Mouse (Mus musculus) CH12.LX (cell line): ENCODE results near the gene Prss42. TPM values are rescaled to one million over a fixed set of nuclear protein-coding genes. Genes with fewer than 3 reads are reported as not detected.

Experiments
- DNase-seq: peaks from one replicate; pipeline ENCODE4 v3.0.0-alpha.2; 2013; ENCODE audit errors: extremely low read depth
- H3K27ac ChIP-seq: 2 replicates; pipeline ENCODE4 v1.5.1; 2012; ENCODE audit warnings: low read depth, mild to moderate bottlenecking, control low read depth, moderate library complexity; ENCODE audit not compliant: insufficient read depth
- H3K27me3 ChIP-seq: replicated peaks from 2 replicates; pipeline ENCODE3; 2012; ENCODE audit warnings: inconsistent platforms
- H3K36me3 ChIP-seq, 2 experiments: replicated peaks in 1 of 2; 2 replicates each; pipeline versions ENCODE3 to v1.6.1; 2012; ENCODE audit warnings: inconsistent platforms in 1 of 2, low read length in 1 of 2, mild to moderate bottlenecking in 1 of 2, mixed read lengths in 1 of 2, moderate library complexity in 1 of 2; ENCODE audit not compliant: control insufficient read depth in 1 of 2, insufficient read depth in 1 of 2
- H3K4me1 ChIP-seq, 2 experiments: 2 replicates each; pipeline ENCODE4 v1.6.1; 2012; ENCODE audit warnings: inconsistent platforms in 1 of 2, moderate library complexity in 1 of 2; ENCODE audit not compliant: insufficient read depth in 2 of 2, control insufficient read depth in 1 of 2
- H3K4me2 ChIP-seq: 2 replicates; pipeline ENCODE4 v1.6.1; 2012; ENCODE audit warnings: low read depth, mild to moderate bottlenecking, control low read depth; ENCODE audit not compliant: poor library complexity, insufficient read depth, severe bottlenecking
- H3K4me3 ChIP-seq, 3 experiments: fragments of 150-350 bp in 1 of 3; sonication (generic) in 1 of 3; replicated peaks in 1 of 3; 2 replicates each; pipeline versions ENCODE3 to v1.5.1; 2011 to 2012; ENCODE audit warnings: low read depth in 2 of 3, low read length in 2 of 3, mild to moderate bottlenecking in 2 of 3, moderate library complexity in 2 of 3, control low read depth in 1 of 3, improper control_type of control experiment in 1 of 3, inconsistent platforms in 1 of 3, mixed read lengths in 1 of 3; ENCODE audit not compliant: poor library complexity in 1 of 3
- H3K79me2 ChIP-seq: replicated peaks from 2 replicates; pipeline ENCODE4 v1.6.1; 2012; ENCODE audit warnings: mild to moderate bottlenecking, moderate library complexity; ENCODE audit not compliant: control insufficient read depth, poor library complexity, insufficient read depth, severe bottlenecking; ENCODE audit errors: extremely low read depth
- H3K9ac ChIP-seq: 2 replicates; pipeline ENCODE4 v1.6.1; 2012; ENCODE audit warnings: low read depth, mild to moderate bottlenecking, control low read depth, moderate library complexity; ENCODE audit not compliant: insufficient read depth
- H3K9me3 ChIP-seq: replicated peaks from 2 replicates; pipeline ENCODE3; 2012; ENCODE audit warnings: low read length, inconsistent platforms, mixed read lengths
- BHLHE40 ChIP-seq: IDR thresholded peaks from 2 replicates; pipeline ENCODE4 v1.6.1; 2011; ENCODE audit warnings: mild to moderate bottlenecking, low read depth, low read length, improper control_type of control experiment
- CHD1 ChIP-seq: IDR thresholded peaks from 2 replicates; pipeline ENCODE4 v1.6.1; 2012; ENCODE audit warnings: low read depth, low read length, improper control_type of control experiment, inconsistent platforms
- CHD2 ChIP-seq: IDR thresholded peaks from 2 replicates; pipeline ENCODE4 v1.6.1; 2011; ENCODE audit warnings: low read length, improper control_type of control experiment
- CTCF ChIP-seq, 2 experiments: IDR thresholded peaks in 1 of 2; conservative IDR thresholded peaks in 1 of 2; 2 replicates each; pipeline ENCODE4 v1.5.1; 2011 to 2012; ENCODE audit warnings: low read depth in 2 of 2, low read length in 2 of 2, improper control_type of control experiment in 1 of 2, inconsistent platforms in 1 of 2, mild to moderate bottlenecking in 1 of 2, moderate library complexity in 1 of 2
- E2F4 ChIP-seq: IDR thresholded peaks from 2 replicates; pipeline ENCODE4 v1.6.1; 2011; ENCODE audit warnings: low read depth, low read length, improper control_type of control experiment; ENCODE audit not compliant: insufficient replicate concordance
- ELF1 ChIP-seq: IDR thresholded peaks from 2 replicates; pipeline ENCODE4 v1.6.1; 2014; ENCODE audit warnings: low read depth, mild to moderate bottlenecking, inconsistent platforms, low read length, improper control_type of control experiment
- EP300 ChIP-seq: IDR thresholded peaks from 2 replicates; pipeline ENCODE4 v1.6.1; 2011; ENCODE audit warnings: low read length, improper control_type of control experiment
- ETS1 ChIP-seq: conservative IDR thresholded peaks from 2 replicates; pipeline ENCODE4 v1.6.1; 2012; ENCODE audit warnings: low read depth, mild to moderate bottlenecking, inconsistent platforms, low read length, improper control_type of control experiment, moderate library complexity
- GABPA ChIP-seq: IDR thresholded peaks from 2 replicates; pipeline ENCODE4 v1.6.1; 2012; ENCODE audit warnings: low read depth, low read length, improper control_type of control experiment, inconsistent platforms; ENCODE audit not compliant: insufficient replicate concordance
- HCFC1 ChIP-seq: IDR thresholded peaks from 2 replicates; pipeline ENCODE4 v1.6.1; 2012; ENCODE audit warnings: low read depth, mild to moderate bottlenecking, inconsistent platforms, low read length, improper control_type of control experiment
- IRF4 ChIP-seq: IDR thresholded peaks from 2 replicates; pipeline ENCODE4 v1.6.1; 2014; ENCODE audit warnings: low read depth, mild to moderate bottlenecking, inconsistent platforms, low read length, improper control_type of control experiment
- JUN ChIP-seq: IDR thresholded peaks from 2 replicates; pipeline ENCODE4 v1.6.1; 2011; ENCODE audit warnings: low read depth, mild to moderate bottlenecking, low read length, improper control_type of control experiment, moderate library complexity; ENCODE audit not compliant: insufficient read depth
- JUND ChIP-seq: conservative IDR thresholded peaks from 2 replicates; pipeline ENCODE4 v1.6.1; 2011; ENCODE audit warnings: low read depth, low read length, improper control_type of control experiment
- KAT2A ChIP-seq: IDR thresholded peaks from 2 replicates; pipeline ENCODE4 v1.6.1; 2012; ENCODE audit warnings: low read length, improper control_type of control experiment, inconsistent platforms; ENCODE audit not compliant: insufficient replicate concordance
- MAFK ChIP-seq: IDR thresholded peaks from 2 replicates; pipeline ENCODE4 v1.6.1; 2011; ENCODE audit warnings: low read length, improper control_type of control experiment; ENCODE audit not compliant: insufficient replicate concordance
- MAX ChIP-seq: IDR thresholded peaks from 2 replicates; pipeline ENCODE4 v1.6.1; 2011; ENCODE audit warnings: low read length, improper control_type of control experiment
- MAZ ChIP-seq: IDR thresholded peaks from 2 replicates; pipeline ENCODE4 v1.6.1; 2012; ENCODE audit warnings: low read depth, mild to moderate bottlenecking, inconsistent platforms, low read length, improper control_type of control experiment, moderate library complexity
- MEF2A ChIP-seq: IDR thresholded peaks from 2 replicates; pipeline ENCODE4 v1.6.1; 2014; ENCODE audit warnings: low read depth, mild to moderate bottlenecking, inconsistent platforms, low read length, improper control_type of control experiment, borderline replicate concordance
- MXI1 ChIP-seq: IDR thresholded peaks from 2 replicates; pipeline ENCODE4 v1.6.1; 2011; ENCODE audit warnings: mild to moderate bottlenecking, low read depth, low read length, improper control_type of control experiment
- MYC ChIP-seq: IDR thresholded peaks from 2 replicates; pipeline ENCODE4 v1.6.1; 2011; ENCODE audit warnings: low read depth, mild to moderate bottlenecking, improper control_type of control experiment, low read length
- NELFE ChIP-seq: IDR thresholded peaks from 2 replicates; pipeline ENCODE4 v1.6.1; 2011; ENCODE audit warnings: low read depth, low read length, improper control_type of control experiment
- NRF1 ChIP-seq: IDR thresholded peaks from 2 replicates; pipeline ENCODE4 v1.6.1; 2014; ENCODE audit warnings: low read depth, mild to moderate bottlenecking, inconsistent platforms, low read length, improper control_type of control experiment, moderate library complexity
- PAX5 ChIP-seq: IDR thresholded peaks from 2 replicates; pipeline ENCODE4 v1.6.1; 2012; ENCODE audit warnings: low read length, inconsistent platforms, mixed read lengths
- POLR2A ChIP-seq: IDR thresholded peaks from 2 replicates; pipeline ENCODE4 v1.6.1; 2011; ENCODE audit warnings: low read depth, mild to moderate bottlenecking, improper control_type of control experiment, low read length
- POLR2AphosphoS2 ChIP-seq: IDR thresholded peaks from 2 replicates; pipeline ENCODE4 v1.6.1; 2011; ENCODE audit warnings: low read depth, low read length, improper control_type of control experiment
- RAD21 ChIP-seq: IDR thresholded peaks from 2 replicates; pipeline ENCODE4 v1.6.1; 2011; ENCODE audit warnings: low read depth, mild to moderate bottlenecking, low read length, improper control_type of control experiment, moderate library complexity
- RCOR1 ChIP-seq: conservative IDR thresholded peaks from 2 replicates; pipeline ENCODE4 v1.6.1; 2012; ENCODE audit warnings: low read depth, mild to moderate bottlenecking, inconsistent platforms, low read length, improper control_type of control experiment
- SIN3A ChIP-seq: IDR thresholded peaks from 2 replicates; pipeline ENCODE4 v1.6.1; 2012; ENCODE audit warnings: low read length, improper control_type of control experiment, inconsistent platforms
- SMC3 ChIP-seq: IDR thresholded peaks from 2 replicates; pipeline ENCODE4 v1.6.1; 2011; ENCODE audit warnings: low read depth, low read length, improper control_type of control experiment
- TBP ChIP-seq: conservative IDR thresholded peaks from 2 replicates; pipeline ENCODE4 v1.6.1; 2011; ENCODE audit warnings: low read depth, low read length, improper control_type of control experiment
- TCF12 ChIP-seq: IDR thresholded peaks from 2 replicates; pipeline ENCODE4 v1.6.1; 2014; ENCODE audit warnings: low read depth, mild to moderate bottlenecking, inconsistent platforms, low read length, improper control_type of control experiment
- UBTF ChIP-seq: IDR thresholded peaks from 2 replicates; pipeline ENCODE4 v1.6.1; 2012; ENCODE audit warnings: low read depth, mild to moderate bottlenecking, inconsistent platforms, low read length, improper control_type of control experiment, moderate library complexity
- USF1 ChIP-seq: IDR thresholded peaks from 2 replicates; pipeline ENCODE4 v1.6.1; 2014; ENCODE audit warnings: low read depth, mild to moderate bottlenecking, inconsistent platforms, low read length, improper control_type of control experiment
- USF2 ChIP-seq: conservative IDR thresholded peaks from 2 replicates; pipeline ENCODE4 v1.6.1; 2011; ENCODE audit warnings: low read depth, low read length, improper control_type of control experiment
- ZC3H11A ChIP-seq: IDR thresholded peaks from 2 replicates; pipeline ENCODE4 v1.6.1; 2012; ENCODE audit warnings: low read depth, mild to moderate bottlenecking, inconsistent platforms, low read length, improper control_type of control experiment
- ZKSCAN1 ChIP-seq: IDR thresholded peaks from 2 replicates; pipeline ENCODE4 v1.6.1; 2012; ENCODE audit warnings: low read depth, inconsistent platforms, low read length, improper control_type of control experiment, borderline replicate concordance
- ZMIZ1 ChIP-seq: IDR thresholded peaks from 2 replicates; pipeline ENCODE4 v1.6.1; 2012; ENCODE audit warnings: low read depth, mild to moderate bottlenecking, inconsistent platforms, low read length, improper control_type of control experiment
- ZNF384 ChIP-seq: IDR thresholded peaks from 2 replicates; pipeline ENCODE4 v1.6.1; 2012; ENCODE audit warnings: low read depth, low read length, improper control_type of control experiment, inconsistent platforms
- dilution Hi-C: fragments of 300-500 bp; cut with MboI; formaldehyde crosslinking; loops from 2 replicates; pipeline ENCODE4 v1.14.3; 2020; ENCODE audit warnings: low sequenced_read_pairs; ENCODE audit not compliant: extremely low pct_unique_long_range_greater_than_20kb, extremely low pct_ligation_motif_present
- in situ Hi-C: fragments of 300-500 bp; cut with MboI; formaldehyde crosslinking; loops from 3 replicates; pipeline ENCODE4 v1.14.3; 2019; ENCODE audit warnings: low sequenced_read_pairs, low pct_ligation_motif_present, low pct_unique_long_range_greater_than_20kb, mixed read lengths
- polyA plus RNA-seq: library from polyadenylated mRNA; unstranded; fragments of >175 nt; gene quantifications from 2 replicates; pipeline ENCODE4 v1.2.1, GENCODE M21; 2012; ENCODE audit warnings: low read depth; ENCODE audit not compliant: insufficient read length
- total RNA-seq, 2 experiments: library from RNA; depleted of rRNA; stranded (reverse); fragments of 300-350 nt in 1 of 2; fragments of >200 nt in 1 of 2; gene quantifications; 2 replicates each; pipeline ENCODE4 v1.2.3; 2012 to 2014

The Prss42 gene
- total and polyA plus RNA-seq, 3 experiments: 0.34 to 1.1 TPM; not detected in 1

- in situ Hi-C loops: no loop called here
- no peaks in the 10 kb centered on the region for H3K79me2 ChIP-seq
- H3K9ac ChIP-seq: peak overlapping the region; percentile 13; the same call in 1 of the 2 replicates
- H3K27me3 ChIP-seq: no peaks in the 10 kb centered on the region
- H3K36me3 ChIP-seq: peaks cover 0 to 2% of the 10 kb centered on the region in 2 experiments
- peak overlapping the region; percentile 16; the same call in 1 of the 2 replicates for H3K27ac ChIP-seq
- DNase-seq: peak; percentile 78
- peak overlapping the region; percentile 42 for H3K4me2 ChIP-seq
- H3K9me3 ChIP-seq: no peaks in the 10 kb centered on the region
- H3K4me1 ChIP-seq: peaks cover 19 to 63% of the 10 kb centered on the region in 2 experiments
- no peak overlapping the region for H3K4me3 ChIP-seq
- TF ChIP-seq MEF2A: peak; percentile 85
- no peak for TF ChIP-seq POLR2AphosphoS2
- peak; percentile 52 for TF ChIP-seq JUND
- TF ChIP-seq EP300: peak; percentile 76
- TF ChIP-seq ETS1: peak; percentile 78
- TF ChIP-seq ZMIZ1: peak; percentile 57; the same call in 1 of the 2 replicates
- no peak for TF ChIP-seq ZNF384
- TF ChIP-seq TCF12: peak; percentile 68
- TF ChIP-seq USF1: no peak
- TF ChIP-seq GABPA: no peak
- no peak for TF ChIP-seq UBTF
- TF ChIP-seq SMC3: no peak
- TF ChIP-seq SIN3A: peak; percentile 59
- TF ChIP-seq MYC: 0 out of 2 replicates have a peak, but pooled peaks have one; percentile 27
- peak; percentile 85 for TF ChIP-seq IRF4
- no peak for TF ChIP-seq RAD21
- TF ChIP-seq CHD2: peak; percentile 65
- TF ChIP-seq CTCF (conservative IDR thresholded peaks at IDR 0.05 in 1 of 2, IDR thresholded peaks at IDR 0.05 in 1 of 2; ENCODE audit: low read depth in 2 of 2, low read length in 2 of 2): no peak
- TF ChIP-seq MXI1: peak; percentile 70
- TF ChIP-seq HCFC1: no peak
- peak; percentile 52 for TF ChIP-seq NELFE
- TF ChIP-seq PAX5: no peak
- peak; percentile 35; the same call in 1 of the 2 replicates for TF ChIP-seq BHLHE40
- TF ChIP-seq ELF1: no peak
- peak; percentile 82 for TF ChIP-seq JUN
- no peak for TF ChIP-seq USF2
- TF ChIP-seq KAT2A: 0 out of 2 replicates have a peak, but pooled peaks have one; percentile 38
- TF ChIP-seq E2F4: no peak
- no peak for TF ChIP-seq POLR2A
- TF ChIP-seq NRF1: peak; percentile 37; the same call in 1 of the 2 replicates
- peak; percentile 80 for TF ChIP-seq MAZ
- TF ChIP-seq ZKSCAN1: no peak
- TF ChIP-seq RCOR1: peak; percentile 78
- no peak for TF ChIP-seq ZC3H11A
- no peak for TF ChIP-seq TBP
- TF ChIP-seq CHD1: 0 out of 2 replicates have a peak, but pooled peaks have one; percentile 46
- peak; percentile 65 for TF ChIP-seq MAX
- TF ChIP-seq MAFK: peak; percentile 8; the same call in 1 of the 2 replicates
- TF ChIP-seq, all 38 proteins: peak for 21
- dilution Hi-C loops: no loop called here
Observed at GRCm38 (mm10) chr9:110800834-110801479, 3.0 kb downstream of the Prss42 start.
